Comparison of ENCODE assay signal across 45 mouse cellular contexts in the genomic region with DNA sequence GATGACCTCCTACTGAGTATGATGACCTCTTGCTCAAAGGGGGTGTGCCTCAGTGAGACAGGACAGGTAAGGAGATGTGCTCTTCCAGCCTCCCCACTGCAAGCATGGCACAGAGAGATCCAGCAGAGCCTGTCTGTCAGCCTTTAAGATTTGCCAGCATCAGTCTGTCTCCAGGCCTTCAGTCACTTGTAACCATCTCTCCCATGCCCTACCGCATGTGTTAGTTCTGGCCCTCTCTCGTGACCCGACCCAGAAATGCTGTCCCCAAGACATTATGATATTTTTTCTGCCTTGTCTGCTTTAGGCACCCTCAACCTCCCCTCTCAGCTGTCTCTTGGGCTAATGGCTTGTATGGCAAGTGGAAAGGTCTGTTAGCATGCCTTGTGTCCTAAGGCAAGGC. TPM values are rescaled to one million over a fixed set of nuclear protein-coding genes. Genes with fewer than 3 reads are reported as not detected.
"Had no signal": no experiment of that assay in that cellular context is flagged by ENCODE, and none has a peak within 500 bp of the region (broad histone marks: within the 10 kb centered on the region; RNA-seq: fewer than 3 reads in every experiment).

No protein-coding gene starts in this region.

- H3K27me3 ChIP-seq: limb, embryonic 12.5 days; limb, embryonic 13.5 days; limb, embryonic 15.5 days; liver, embryonic 12.5 days; liver, embryonic 13.5 days; liver, embryonic 15.5 days; lung, embryonic 15.5 days; midbrain, embryonic 12.5 days; midbrain, embryonic 13.5 days; midbrain, embryonic 15.5 days; neural tube, embryonic 12.5 days; neural tube, embryonic 13.5 days had no signal

- H3K9ac ChIP-seq: limb, embryonic 12.5 days; limb, embryonic 13.5 days; limb, embryonic 15.5 days; liver, embryonic 12.5 days; liver, embryonic 13.5 days; liver, embryonic 14.5 days; liver, embryonic 15.5 days; liver, postnatal 0 days; lung, embryonic 14.5 days; lung, embryonic 15.5 days; midbrain, embryonic 12.5 days; midbrain, embryonic 13.5 days; midbrain, embryonic 15.5 days; neural tube, embryonic 12.5 days; neural tube, embryonic 13.5 days had no signal

- DNase-seq: left cerebral cortex, postnatal 4 days; liver; liver, embryonic 13.5 days; liver, postnatal 0 days; lung, adult 18-20 months; lung, adult 2 months; lung, embryonic 14.5 days; lung, postnatal 10 days; lung, postnatal 14 days; lung, postnatal 36 days; lung, postnatal 4 days; midbrain, embryonic 14.5 days had no signal

- H3K27ac ChIP-seq: limb, embryonic 10.5 days; limb, embryonic 12.5 days; limb, embryonic 13.5 days; limb, embryonic 15.5 days; liver, embryonic 12.5 days; liver, embryonic 13.5 days; liver, embryonic 14.5 days; liver, embryonic 15.5 days; lung, embryonic 15.5 days; macrophage; midbrain, embryonic 10.5 days; midbrain, embryonic 12.5 days; midbrain, embryonic 13.5 days; midbrain, embryonic 15.5 days; neural tube, embryonic 12.5 days; neural tube, embryonic 13.5 days had no signal

- H3K4me1 ChIP-seq: limb, embryonic 10.5 days; limb, embryonic 12.5 days; limb, embryonic 13.5 days; limb, embryonic 15.5 days; liver, embryonic 12.5 days; liver, embryonic 13.5 days; liver, embryonic 15.5 days; lung, embryonic 15.5 days; midbrain, embryonic 10.5 days; midbrain, embryonic 12.5 days; midbrain, embryonic 13.5 days; midbrain, embryonic 15.5 days; neural tube, embryonic 12.5 days; neural tube, embryonic 13.5 days had no signal

- H3K4me2 ChIP-seq: limb, embryonic 12.5 days; limb, embryonic 13.5 days; limb, embryonic 15.5 days; liver, embryonic 11.5 days; liver, embryonic 12.5 days; liver, embryonic 13.5 days; liver, embryonic 15.5 days; lung, embryonic 14.5 days; lung, embryonic 15.5 days; midbrain, embryonic 11.5 days; midbrain, embryonic 12.5 days; midbrain, embryonic 13.5 days; midbrain, embryonic 15.5 days; neural tube, embryonic 12.5 days; neural tube, embryonic 13.5 days had no signal

- H3K9me3 ChIP-seq: limb, embryonic 10.5 days; limb, embryonic 12.5 days; limb, embryonic 13.5 days; limb, embryonic 15.5 days; liver, embryonic 12.5 days; liver, embryonic 13.5 days; liver, embryonic 15.5 days; lung, embryonic 15.5 days; midbrain, embryonic 10.5 days; midbrain, embryonic 12.5 days; midbrain, embryonic 13.5 days; midbrain, embryonic 15.5 days; neural tube, embryonic 12.5 days; neural tube, embryonic 13.5 days had no signal

- H3K4me3 ChIP-seq: limb, embryonic 10.5 days; limb, embryonic 12.5 days; limb, embryonic 13.5 days; limb, embryonic 15.5 days; liver, embryonic 12.5 days; liver, embryonic 13.5 days; liver, embryonic 15.5 days; lung, embryonic 15.5 days; megakaryocyte, embryonic 14.5 days; midbrain, embryonic 10.5 days; midbrain, embryonic 12.5 days; midbrain, embryonic 13.5 days; midbrain, embryonic 15.5 days; myocyte; neural tube, embryonic 12.5 days; neural tube, embryonic 13.5 days had no signal

- ATAC-seq: liver, embryonic 12.5 days; liver, postnatal 0 days; lung, postnatal 0 days; midbrain, embryonic 13.5 days; midbrain, embryonic 15.5 days; midbrain, embryonic 16.5 days had no signal

- H3K36me3 ChIP-seq: limb, embryonic 10.5 days; limb, embryonic 12.5 days; limb, embryonic 13.5 days; limb, embryonic 15.5 days; liver, embryonic 12.5 days; liver, embryonic 13.5 days; liver, embryonic 15.5 days; lung, embryonic 15.5 days; midbrain, embryonic 10.5 days; midbrain, embryonic 12.5 days; midbrain, embryonic 13.5 days; midbrain, embryonic 15.5 days; neural tube, embryonic 12.5 days; neural tube, embryonic 13.5 days had no signal

RNA-seq across cellular contexts. Expression of a gene that starts 14.6 kb away (rescaled TPM):
- total RNA-seq: left cerebral cortex, postnatal 14 days; left cerebral cortex, postnatal 25 days; left cerebral cortex, postnatal 36 days; left cerebral cortex, postnatal 4 days; liver, adult 2 months; megakaryocyte progenitor cell, adult 5-6 weeks; megakaryocyte, adult 5-6 weeks; megakaryocyte-erythroid progenitor cell, adult 5-6 weeks; midbrain, postnatal 0 days; monocyte, adult 5-6 weeks had no signal
- polyA plus RNA-seq: limb, embryonic 10.5 days; limb, embryonic 11.5 days; limb, embryonic 12.5 days; limb, embryonic 13.5 days; limb, embryonic 15.5 days; liver, adult 2 months; liver, embryonic 12.5 days; liver, embryonic 13.5 days; liver, embryonic 14.5 days; liver, postnatal 0 days; lung, adult 2 months; lung, embryonic 14.5 days; lung, embryonic 15.5 days; lung, embryonic 16.5 days; lung, postnatal 0 days; macrophage; midbrain, embryonic 10.5 days; midbrain, embryonic 11.5 days; midbrain, embryonic 12.5 days; midbrain, embryonic 13.5 days; midbrain, embryonic 14.5 days; midbrain, embryonic 15.5 days; midbrain, embryonic 16.5 days; midbrain, postnatal 0 days; myocyte; neural tube, embryonic 11.5 days; neural tube, embryonic 12.5 days; neural tube, embryonic 13.5 days had no signal
